Mouse (Mus musculus) urinary bladder, adult 2 months (tissue): ENCODE measurements around the gene Acbd5. TPM values are rescaled to one million over a fixed set of nuclear protein-coding genes. Genes with fewer than 3 reads are reported as not detected.

Source experiments
- DNase-seq: peaks from one replicate; pipeline ENCODE4 v3.0.0; 2022; ENCODE audit warnings: low spot score
- polyA plus RNA-seq: library from polyadenylated mRNA; depleted of rRNA; stranded (reverse); fragments of >200 nt; gene quantifications from 2 replicates; pipeline ENCODE4 v1.2.3, GENCODE M21; 2012; rRNA removed

The Acbd5 gene
- polyA plus RNA-seq, 1 experiment, result 20.3 TPM

GRCm38 (mm10) chr2:23068894-23069744, 1.2 kb downstream of the Acbd5 start:
- DNase-seq, result peak; percentile 96

- DNase-seq, result no peak
Observed at GRCm38 (mm10) chr2:23070491-23070890, 2.5 kb downstream of the Acbd5 start.

DNA sequence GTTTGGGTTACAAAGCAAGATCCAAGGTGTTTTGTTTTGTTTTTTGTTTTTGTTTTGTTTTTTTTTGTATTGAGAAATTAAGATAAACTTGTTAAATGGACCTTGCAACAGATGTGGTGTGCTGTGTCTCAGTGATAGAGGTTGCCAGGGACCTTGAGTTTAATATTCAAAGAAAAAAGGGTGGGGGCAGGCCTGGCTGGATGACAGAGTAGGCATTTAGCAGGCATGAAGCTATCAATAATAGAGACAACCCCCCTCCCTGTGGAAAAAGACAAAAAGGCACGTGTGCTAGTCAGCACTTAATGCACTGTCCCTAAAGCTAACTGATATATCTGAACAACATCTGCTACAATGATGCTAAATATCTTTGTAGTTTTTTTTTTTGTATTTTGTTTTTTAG, 3.4 kb downstream of the Acbd5 start:
- no peak for DNase-seq

DNA sequence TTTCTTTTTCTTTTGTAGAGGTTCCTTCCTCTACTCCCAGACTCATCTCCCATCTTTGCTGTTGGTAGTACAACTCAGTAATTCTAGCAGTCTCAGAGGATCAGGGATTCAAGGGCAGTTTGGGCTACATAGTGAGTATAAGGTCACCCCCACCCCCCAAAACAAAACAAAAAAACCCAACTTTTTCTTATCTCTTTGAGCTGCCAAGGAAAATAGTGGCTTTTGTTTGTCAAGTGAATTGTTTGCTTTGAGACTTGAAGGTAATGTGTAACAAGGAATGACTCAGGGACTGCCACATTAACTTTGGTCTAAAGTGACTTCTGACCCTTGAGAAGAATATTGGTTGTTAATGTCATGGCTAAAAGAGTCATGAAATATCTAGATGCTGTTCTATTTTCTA, 7.9 kb downstream of the Acbd5 start:
- DNase-seq, result no peak

DNA sequence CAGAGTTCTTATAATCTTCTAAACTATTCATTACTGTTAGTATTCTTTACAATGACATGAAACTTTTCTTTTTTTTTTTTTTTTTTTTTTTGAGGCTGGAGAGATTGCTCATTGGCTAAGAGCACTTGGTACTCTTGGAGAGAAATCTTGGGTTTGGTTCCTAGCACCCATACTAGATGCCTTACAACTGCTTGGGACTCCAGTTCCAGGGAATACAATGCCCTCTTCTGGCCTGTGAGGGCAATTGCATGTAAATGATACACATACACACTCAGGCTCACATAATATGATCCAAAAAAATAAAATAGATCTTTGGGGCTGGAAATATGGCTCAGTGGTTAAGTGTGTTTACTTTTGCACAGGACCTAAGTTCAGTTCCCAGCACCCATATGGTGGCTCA, 8.8 kb downstream of the Acbd5 start:
- DNase-seq, result no peak

GRCm38 (mm10) chr2:23077693-23078092, 9.7 kb downstream of the Acbd5 start:
- no peak for DNase-seq

- DNase-seq, result no peak
Observed at GRCm38 (mm10) chr2:23078588-23078987, 10.6 kb downstream of the Acbd5 start.

DNA sequence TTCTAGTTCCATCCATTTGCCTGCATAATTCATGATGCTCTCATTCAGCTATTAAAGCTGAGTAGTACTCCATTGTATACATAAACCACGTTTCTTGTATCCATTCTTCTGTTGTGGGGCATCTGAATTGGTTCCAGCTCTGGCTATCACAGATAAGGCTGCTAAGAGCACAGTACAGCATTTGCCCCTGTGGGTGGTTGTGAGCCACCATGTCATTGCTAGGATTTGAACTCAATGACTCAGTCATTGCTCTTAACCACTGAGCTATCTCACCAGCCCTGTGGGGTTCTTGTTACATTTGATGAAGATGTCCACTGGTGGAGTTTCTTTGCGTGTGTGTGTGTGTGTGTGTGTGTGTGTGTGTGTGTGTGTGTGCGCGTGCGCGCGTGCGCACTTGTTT, 16.6 kb downstream of the Acbd5 start:
- DNase-seq, result no peak

- DNase-seq, result no peak
Observed at GRCm38 (mm10) chr2:23092216-23092615, 24.2 kb downstream of the Acbd5 start.

- no peak for DNase-seq
Observed at GRCm38 (mm10) chr2:23097028-23097427, 29.1 kb downstream of the Acbd5 start.

DNA sequence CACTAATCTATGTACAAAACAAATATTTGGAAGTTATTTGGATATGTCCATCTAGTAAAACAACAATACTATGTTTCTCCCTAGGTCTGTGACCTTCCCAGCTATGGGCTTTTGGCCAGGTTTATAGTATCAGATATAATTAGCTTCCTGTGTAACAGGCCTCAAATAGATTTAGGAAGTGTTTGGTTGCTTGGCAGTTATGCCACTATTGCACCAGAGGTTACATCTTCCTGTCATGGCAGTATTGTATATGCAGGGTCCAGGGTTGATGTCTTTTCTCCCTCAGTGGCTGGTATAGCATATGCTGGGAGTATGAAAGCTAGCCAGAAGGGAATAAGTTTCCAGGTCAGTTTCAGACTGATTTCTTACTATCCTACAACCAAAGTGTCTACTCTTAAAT, 34.3 kb downstream of the Acbd5 start:
- DNase-seq, result no peak

GRCm38 (mm10) chr2:23119573-23119972, 51.6 kb downstream of the Acbd5 start:
- no peak for DNase-seq

- DNase-seq, result no peak
Observed at GRCm38 (mm10) chr2:23155199-23155621, 87.2 kb downstream of the Acbd5 start.

DNA sequence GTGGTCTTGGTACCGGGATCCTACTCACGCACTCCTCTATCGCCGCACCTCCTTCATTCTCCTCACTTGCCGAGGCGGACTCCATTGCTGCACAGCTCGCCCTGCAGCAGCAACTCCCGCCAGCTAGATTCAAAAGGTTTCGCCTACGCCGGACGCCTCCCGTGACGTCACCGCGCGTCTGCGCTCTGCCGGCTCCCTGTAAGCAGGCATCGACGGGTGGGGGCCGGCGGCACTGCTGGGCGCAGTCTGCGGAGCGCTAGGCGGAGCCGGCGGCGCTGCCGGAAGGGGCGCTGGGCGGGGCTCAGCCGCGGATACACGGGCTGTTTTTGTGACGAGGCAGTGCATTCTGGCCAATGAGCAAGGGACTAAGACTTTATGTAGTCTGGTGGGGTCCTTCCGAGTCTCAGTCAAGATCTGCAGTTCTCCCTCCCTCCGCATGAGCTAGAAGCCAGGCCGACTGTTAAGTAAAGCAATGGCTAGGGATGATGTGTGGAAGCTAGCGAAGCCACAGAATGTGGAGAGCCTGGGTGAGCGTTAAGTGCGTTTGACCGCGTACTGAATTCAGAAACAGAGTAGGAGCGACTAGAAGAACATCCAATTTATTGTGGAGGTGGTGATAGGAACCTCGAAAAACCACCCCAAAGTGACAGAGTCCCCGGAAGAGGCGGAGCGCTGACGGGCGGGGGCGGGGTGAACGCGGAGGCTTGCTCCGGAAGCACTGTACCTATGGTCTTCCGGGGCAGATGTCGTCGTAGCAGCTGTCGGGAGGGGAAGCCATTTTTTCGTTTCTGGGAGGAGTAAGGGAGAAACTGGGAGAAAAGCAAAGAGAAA, 88.0 kb downstream of the Acbd5 start, which contains the start of the genes Mastl and Yme1l1:
Mastl (minus strand) TSS at position 248 of the 831 bp plus-strand sequence.
Yme1l1 (plus strand) TSS at position 593 of the 831 bp plus-strand sequence.
- DNase-seq, result peak; percentile 87

- DNase-seq, result no peak
Observed at GRCm38 (mm10) chr2:23156608-23157081, 88.7 kb downstream of the Acbd5 start.

Other genes with a start within 250 kb of the Acbd5 start
- 5.0 and 6.2 TPM in 2 replicates for gene Pdss1, start 172.6 kb upstream of the Acbd5 start, polyA plus RNA-seq
- 73.1 and 88.4 TPM in 2 replicates for gene Abi1, start 27.9 kb upstream of the Acbd5 start, polyA plus RNA-seq
- gene Mastl, start 87.9 kb downstream of the Acbd5 start, polyA plus RNA-seq, result 0.70 and 0.78 TPM in 2 replicates
- gene Yme1l1, start 88.2 kb downstream of the Acbd5 start, polyA plus RNA-seq, result 34.5 and 36.6 TPM in 2 replicates
- gene 4931423N10Rik, start 139.3 kb downstream of the Acbd5 start, polyA plus RNA-seq, result 0.04 and 0.12 TPM in 2 replicates